15 mouse cellular contexts compared by ENCODE assay signal in the genomic region with DNA sequence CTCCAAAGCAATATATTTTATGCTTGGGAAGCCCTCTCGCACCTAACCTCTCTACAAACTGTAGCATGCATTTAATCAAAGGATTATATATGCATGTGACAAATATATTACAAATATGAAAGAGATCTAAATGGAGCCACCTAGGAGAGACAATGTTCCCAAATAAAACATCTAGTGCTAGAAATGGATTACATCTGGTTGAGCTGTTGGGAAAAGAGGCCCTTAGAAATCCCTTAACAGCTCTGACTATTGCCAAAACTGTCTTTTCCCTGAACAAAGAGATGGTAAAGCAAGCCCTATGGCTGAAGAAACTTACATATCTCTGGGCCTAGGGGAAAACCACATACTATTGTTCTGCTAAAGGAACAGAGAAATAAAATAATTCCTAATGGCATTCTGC.
"Had no signal": no experiment of that assay in that cellular context is flagged by ENCODE, and none has a peak within 500 bp of the region (broad histone marks: within the 10 kb centered on the region; RNA-seq: fewer than 3 reads in every experiment).

No protein-coding gene starts in this region.

- H3K36me3 ChIP-seq: neural tube, embryonic 15.5 days; stomach, embryonic 15.5 days had no signal

- H3K27ac ChIP-seq: neural tube, embryonic 15.5 days; stomach, embryonic 15.5 days; stomach, postnatal 0 days had no signal

- H3K27me3 ChIP-seq: neural tube, embryonic 15.5 days; stomach, embryonic 15.5 days had no signal

- H3K9me3 ChIP-seq: neural tube, embryonic 15.5 days; stomach, embryonic 15.5 days had no signal

- H3K4me2 ChIP-seq: neural tube, embryonic 15.5 days; stomach, embryonic 15.5 days had no signal

- H3K4me3 ChIP-seq: neural tube, embryonic 15.5 days; stomach, embryonic 15.5 days had no signal

- H3K9ac ChIP-seq: neural tube, embryonic 15.5 days; stomach, embryonic 15.5 days had no signal

- H3K4me1 ChIP-seq: neural tube, embryonic 15.5 days; stomach, embryonic 15.5 days had no signal

- DNase-seq: retina, postnatal 1 day; right cerebral cortex, adult 18-20 months; right cerebral cortex, postnatal 14 days; right cerebral cortex, postnatal 25 days; right cerebral cortex, postnatal 4 days; spleen, adult 18-20 months; thymus, adult 18-20 months; thymus, adult 2 months; thymus, postnatal 14 days; thymus, postnatal 25 days; thymus, postnatal 36 days; thymus, postnatal 4 days had no signal
